Mouse (Mus musculus) embryo, embryonic 10.5 days (tissue): ENCODE data around the gene Tmem179.

ENCODE experiments used
- DNase-seq: peaks from one replicate; pipeline ENCODE4 v3.0.0-alpha.2; 2015; ENCODE audit warnings: low spot score

The Tmem179 gene

DNA sequence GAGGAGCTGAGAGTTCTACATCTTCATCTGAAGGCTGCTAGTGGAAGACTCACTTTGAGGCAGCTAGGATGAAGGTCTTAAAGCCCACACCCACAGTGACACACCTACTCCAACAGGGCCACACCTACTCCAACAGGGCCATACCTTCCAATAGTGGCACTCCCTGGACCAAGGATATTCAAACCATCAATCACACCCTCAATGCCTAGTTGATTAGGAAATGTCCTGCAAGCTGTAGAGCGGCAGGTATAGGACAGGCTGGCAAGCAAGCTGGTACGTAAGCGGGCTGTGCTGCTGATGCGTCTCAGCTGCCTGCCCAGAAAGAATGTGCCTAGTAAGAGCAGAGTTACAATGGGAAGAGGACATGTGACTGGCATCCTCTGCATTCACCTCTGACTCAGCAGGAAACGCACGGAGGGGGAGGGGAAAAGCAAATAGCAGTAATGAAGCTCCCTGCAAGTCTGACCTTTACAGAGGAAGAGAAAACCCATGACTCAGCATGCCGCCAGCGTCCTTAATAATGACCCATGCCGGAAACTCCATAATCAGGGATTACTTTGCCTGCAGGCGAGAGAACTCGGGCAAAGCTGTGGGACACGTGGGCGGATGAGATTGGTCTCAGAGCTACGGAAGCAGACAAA, at the start of gene Tmem179:
TSS of gene Tmem179 (minus strand) at position 51 of the 641 bp plus-strand sequence.
- DNase-seq, result peak; percentile 82

- no peak for DNase-seq
These were observed 46.5 kb upstream of the Tmem179 start for GRCm38 (mm10) chr12:112563011-112563410.

DNA sequence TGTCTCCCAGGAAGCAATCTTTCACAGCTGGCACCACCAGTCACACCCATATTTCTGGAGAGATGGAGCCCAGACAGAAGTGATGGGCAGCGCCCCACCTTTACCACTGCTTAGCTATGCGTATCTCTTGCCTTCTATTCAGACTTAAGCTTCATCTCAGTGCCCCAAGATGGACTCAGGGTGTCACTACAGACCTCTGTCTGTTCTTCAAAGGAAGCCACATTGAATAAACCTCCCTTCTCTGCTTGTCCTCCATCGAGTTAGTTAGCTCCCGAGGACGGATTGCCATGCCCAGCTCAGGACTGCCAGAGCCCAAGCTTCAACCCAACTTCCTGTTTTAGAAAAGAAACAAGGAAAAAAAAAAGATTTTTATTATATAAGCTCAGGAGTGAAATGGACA, 45.9 kb upstream of the Tmem179 start:
- DNase-seq, result no peak

DNA sequence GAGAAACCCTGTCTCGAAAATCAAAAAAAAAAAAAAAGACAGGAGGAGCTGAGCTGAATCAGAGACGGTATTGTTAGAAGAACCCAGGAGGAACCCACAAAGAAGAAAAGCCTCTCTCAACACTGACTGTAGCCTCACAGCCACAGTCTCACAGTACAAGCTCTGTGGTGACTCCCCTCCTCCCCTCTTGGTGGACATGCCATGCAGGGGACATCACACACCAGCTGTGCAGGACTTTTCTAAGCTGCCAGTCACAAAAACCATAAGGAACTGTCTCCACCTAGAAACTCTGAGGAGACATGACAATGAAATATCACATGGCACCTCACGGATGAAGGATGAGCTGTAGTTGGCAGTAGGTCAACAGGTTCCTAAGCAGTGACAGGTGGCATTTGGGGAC, 44.6 kb upstream of the Tmem179 start:
- DNase-seq, result no peak

DNA sequence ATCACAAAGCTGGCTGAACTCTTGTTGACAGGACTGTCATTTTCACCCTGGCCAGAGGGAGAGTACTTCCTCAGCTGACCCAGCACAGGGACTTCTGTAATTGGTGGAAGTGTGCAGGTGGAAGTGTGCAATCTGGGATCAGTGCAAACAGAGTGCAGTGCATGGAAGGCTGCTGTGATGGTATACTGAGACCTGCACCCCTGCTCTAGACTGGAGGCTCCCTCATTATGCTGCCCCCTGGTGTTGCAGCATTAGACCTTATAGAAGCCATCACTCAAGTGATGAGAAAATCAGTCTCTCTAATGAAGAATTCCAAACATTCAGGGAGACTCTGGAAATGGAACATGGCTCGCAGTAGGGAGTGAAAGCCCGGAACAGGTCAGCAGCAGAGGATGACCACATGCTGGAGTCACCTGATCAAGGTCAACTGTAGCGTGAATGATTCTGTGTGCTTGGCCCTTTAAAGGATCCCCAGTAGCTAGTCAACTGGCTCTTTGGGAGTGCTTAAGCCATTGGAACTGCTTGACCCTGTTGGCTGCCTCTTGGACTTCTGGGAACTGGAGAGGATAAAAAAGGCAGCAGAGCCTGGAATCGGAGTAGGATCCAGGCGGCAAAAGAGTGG, 43.7 kb upstream of the Tmem179 start:
- DNase-seq, result peak; percentile 49

DNA sequence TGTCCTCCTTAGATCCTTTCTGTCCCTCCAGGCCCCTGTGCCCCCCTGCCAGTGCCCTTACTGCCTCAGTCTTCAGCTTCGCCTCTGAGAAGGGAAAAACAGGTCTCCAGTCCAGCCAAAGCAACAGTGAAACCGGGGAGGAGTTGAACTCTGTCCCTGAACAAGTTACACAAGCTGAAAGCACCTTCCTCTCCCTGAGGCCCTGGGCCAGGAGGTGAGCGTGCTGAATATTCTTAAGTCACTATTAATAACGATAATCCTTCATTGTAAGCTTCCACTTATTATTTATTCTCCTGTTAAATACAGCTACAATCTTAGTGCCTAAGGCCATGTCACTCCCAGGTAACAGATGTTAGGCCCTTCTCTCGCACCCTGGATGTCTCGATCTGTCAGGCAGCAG, 43.1 kb upstream of the Tmem179 start:
- DNase-seq, result no peak

GRCm38 (mm10) chr12:112559231-112559630, 42.7 kb upstream of the Tmem179 start:
- no peak for DNase-seq

- no peak for DNase-seq
These were observed 40.7 kb upstream of the Tmem179 start for GRCm38 (mm10) chr12:112557219-112557618.

DNA sequence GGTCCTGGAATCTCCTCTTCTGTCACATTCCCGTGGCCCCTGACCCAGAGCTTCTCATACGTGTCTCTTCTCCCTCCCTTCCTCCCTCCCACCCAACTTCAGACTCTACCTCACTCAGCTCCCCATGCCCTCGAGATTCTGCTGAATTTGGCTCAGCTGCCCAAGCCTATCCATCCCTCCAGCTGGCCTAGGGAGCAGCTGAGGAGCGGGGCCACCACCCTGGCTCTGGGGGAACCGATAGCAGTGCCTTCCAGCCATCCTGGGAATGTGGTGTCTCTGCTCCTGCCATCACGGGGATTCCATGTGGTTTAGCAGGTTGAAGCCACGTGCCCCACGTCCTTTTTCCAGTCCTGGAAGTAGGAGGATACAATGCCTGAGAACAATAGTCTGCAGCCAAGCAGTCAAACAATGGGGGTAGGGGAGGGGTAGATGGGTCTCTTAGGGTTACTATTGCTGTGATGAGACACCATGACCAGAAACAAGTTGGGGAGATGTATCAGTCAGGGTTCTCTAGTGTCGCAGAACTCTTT, 40.0 kb upstream of the Tmem179 start:
- no peak for DNase-seq

- DNase-seq, result peak; percentile 19
These were observed 38.4 kb upstream of the Tmem179 start for GRCm38 (mm10) chr12:112554900-112555299.

- DNase-seq, result no peak
These were observed 36.0 kb upstream of the Tmem179 start for GRCm38 (mm10) chr12:112552520-112552919.

- peak; percentile 93 for DNase-seq
These were observed 35.4 kb upstream of the Tmem179 start for GRCm38 (mm10) chr12:112551861-112552375.

- DNase-seq, result no peak
These were observed 32.7 kb upstream of the Tmem179 start for GRCm38 (mm10) chr12:112549287-112549686.

DNA sequence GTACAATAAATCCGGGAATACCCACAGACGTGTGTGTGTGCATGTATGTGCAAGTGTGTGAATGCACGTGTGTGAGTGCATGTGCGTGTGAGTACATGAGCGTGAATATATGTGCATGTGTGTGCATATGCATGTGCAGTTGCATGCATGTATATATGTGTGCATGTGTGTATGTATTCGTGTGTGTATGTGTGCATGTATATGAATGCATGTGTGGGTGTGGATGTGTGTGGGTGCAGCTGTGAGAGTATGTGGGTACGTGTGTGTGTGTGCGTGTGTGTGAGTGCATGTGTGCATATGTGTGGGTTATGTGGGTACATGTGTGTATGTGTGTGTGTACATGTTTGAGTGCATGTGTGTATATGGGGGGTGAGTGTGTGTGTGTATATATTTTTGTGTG, 29.6 kb upstream of the Tmem179 start:
- no peak for DNase-seq

- DNase-seq, result peak; percentile 60
These were observed 28.6 kb upstream of the Tmem179 start for GRCm38 (mm10) chr12:112544946-112545701.

DNA sequence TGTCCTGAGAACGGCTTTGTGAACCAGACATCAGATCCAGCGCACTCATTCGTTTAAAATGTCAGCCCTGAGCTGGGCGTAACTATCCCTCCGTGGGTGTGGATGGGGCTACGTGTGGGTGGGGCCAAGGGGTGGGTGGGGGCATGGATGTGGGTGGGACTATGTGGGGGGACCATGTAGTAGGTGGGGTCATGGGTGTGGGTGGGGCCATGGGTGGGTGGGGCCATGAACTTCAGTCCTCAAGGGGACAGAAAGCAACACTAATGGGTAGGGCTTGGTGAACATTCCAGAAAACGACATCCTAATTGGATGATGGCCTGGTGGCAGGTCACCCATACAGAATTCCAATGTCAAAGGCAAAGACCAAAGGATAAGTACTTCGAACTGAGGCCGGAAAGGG, 27.4 kb upstream of the Tmem179 start:
- DNase-seq, result no peak

DNA sequence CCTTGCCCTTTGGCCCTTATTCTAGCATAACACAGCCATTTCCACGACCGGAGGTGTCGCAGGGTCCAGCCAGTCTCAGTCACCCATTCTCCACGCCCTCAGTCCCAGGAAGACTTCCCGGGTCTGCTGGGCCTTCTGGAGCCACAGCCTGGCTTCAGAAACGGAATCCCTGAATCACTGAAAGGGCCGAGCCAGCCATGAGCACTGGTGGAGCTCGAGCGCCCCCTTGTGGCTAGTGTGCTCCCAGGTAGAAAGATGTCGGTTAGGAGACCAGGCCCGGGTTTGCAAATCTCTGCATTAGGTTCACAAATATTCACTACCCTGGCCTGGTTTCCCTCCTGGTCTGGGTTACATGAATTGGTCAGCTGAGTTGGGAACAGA, 26.4 kb upstream of the Tmem179 start:
- peak; percentile 95 for DNase-seq

DNA sequence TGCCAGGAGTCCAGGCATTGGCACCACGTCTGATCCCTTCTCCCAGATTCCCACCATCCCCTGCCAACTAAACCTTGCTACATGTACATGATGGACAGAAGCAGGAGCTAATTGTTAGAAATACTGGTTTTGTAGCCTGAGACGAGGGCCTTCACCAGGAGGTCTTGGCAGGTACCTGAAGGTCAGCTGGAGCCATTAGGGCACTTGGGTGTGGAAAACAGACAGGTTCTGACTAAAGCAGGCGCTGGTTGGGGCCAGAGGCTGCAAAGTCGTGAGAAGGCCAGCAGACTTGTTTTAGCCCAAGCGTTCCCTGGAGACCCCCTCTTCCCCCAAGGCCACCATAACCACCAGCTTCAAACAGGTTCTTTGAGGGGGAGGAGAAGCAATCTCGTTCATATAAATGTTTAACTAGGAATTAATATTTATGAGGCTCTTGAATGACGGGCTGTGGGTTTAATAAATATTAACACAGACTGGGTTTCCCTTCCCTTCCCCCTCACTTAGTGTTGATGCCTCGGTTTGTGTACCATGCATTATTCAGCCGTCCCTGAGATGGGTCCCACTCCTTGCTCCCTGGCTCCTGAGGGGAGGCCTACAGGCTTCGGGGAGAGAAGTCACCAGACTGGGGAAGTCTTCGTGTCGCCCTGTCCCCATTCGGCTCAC, 25.8 kb upstream of the Tmem179 start:
- DNase-seq, result no peak

DNA sequence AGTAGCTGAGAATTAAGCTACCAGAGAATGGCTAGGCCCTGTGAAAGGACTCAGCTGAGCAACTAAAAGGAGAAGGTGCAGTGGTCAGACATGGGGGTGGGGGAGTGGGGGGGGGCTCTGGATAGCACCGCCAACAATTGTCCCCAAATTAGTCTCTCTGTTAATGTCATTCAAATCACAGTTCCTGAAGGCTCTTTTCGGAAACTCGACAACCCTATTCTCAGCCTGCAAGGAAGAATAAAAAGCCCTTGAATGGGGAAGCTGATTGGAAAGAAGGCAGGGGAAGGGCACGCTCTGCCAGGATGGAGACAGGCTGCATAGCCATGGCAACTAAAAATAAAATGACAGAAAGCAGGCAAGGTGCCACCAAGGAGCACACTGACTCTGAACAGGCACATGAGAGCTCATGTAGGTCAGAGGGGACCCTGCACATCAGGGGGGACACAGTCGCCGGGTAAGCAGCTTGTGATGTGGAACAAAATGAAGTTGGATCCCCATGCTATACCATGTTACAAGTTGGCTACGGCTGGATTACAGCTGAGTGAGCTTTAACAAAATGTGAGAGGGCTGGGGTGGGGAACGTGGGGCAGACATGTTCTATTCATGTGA, 25.0 kb upstream of the Tmem179 start:
- DNase-seq, result peak; percentile 40

DNA sequence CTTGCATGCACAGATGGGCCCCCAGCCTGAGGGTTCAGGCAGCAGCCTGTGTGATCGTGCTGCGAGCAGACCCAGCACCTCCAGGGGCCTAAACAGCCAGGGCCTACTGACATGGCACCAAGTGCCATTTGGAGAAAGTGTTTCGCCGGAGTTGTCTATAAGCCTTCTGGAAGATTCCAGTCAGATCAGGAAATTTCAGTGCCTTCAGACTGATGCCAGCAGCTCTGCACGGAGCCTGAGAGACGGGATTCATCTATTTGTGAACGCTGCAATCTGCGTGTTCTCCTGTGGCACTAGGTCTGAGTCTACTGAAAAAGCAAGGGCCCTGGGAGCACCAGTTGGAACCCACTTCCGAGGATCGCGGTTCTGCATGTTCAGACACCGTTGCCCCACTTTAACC, 23.8 kb upstream of the Tmem179 start:
- DNase-seq, result no peak

- no peak for DNase-seq
These were observed 23.0 kb upstream of the Tmem179 start for GRCm38 (mm10) chr12:112539466-112539965.

DNA sequence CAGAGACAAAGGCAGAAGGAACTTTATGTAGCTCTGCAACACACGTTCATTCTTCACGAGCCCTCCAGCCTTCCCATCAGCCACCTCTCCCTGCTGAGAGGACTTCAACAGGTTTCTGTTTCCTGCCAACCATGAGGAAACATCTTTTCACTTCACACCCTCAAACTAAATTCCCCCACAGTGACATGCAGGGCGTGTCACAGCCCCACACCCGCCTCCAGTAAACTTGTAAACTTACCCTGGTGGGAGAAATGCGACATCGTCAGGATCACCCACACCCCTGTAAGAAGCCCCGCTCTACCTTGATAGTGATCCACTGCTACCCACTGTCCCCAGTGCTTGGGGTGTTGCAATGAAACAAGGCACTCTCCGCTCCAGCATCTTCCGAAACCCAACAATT, 21.8 kb upstream of the Tmem179 start:
- DNase-seq, result no peak
